Mouse (Mus musculus) thymus, adult 2 months (tissue): Measurements from ENCODE around the gene Cdh18.
"Not testable (repeated sequence)": the region's sequence is repeated elsewhere in the genome, so short reads cannot be mapped to it uniquely, and the experiment has no call there.

Experiments
- CTCF ChIP-seq: fragments of 200-500 bp; IDR thresholded peaks from 2 replicates; pipeline ENCODE4 v1.5.1; 2012; ENCODE audit warnings: mild to moderate bottlenecking, control low read depth, low read length, moderate library complexity, borderline replicate concordance; ENCODE audit not compliant: control insufficient read depth, poor library complexity, insufficient read depth; ENCODE audit errors: extremely low read depth
- POLR2A ChIP-seq: fragments of 200-500 bp; IDR thresholded peaks from 2 replicates; pipeline ENCODE4 v1.6.1; 2012; ENCODE audit warnings: mild to moderate bottlenecking, low read length, control low read depth, moderate library complexity; ENCODE audit not compliant: control insufficient read depth, poor library complexity, insufficient read depth; ENCODE audit errors: extremely low read depth

GRCm38 (mm10) chr15:22761257-22761656 is 212.4 kb downstream of the Cdh18 start:
- not testable (repeated sequence) for TF ChIP-seq POLR2A, CTCF
